Mouse (Mus musculus): ENCODE measurements at regions not wholly inside any gene's neighbourhood (a gene's known extent, or its start where the extent isn't known, plus 50 kb on each side); places are given as distances from the start of the nearest gene placed in this dataset.
A peak's percentile ranks its signal among the peaks of the same experiment; 100 is the strongest.

- 0 out of 2 replicates have a peak, but pooled peaks have one; percentile 53 for ATAC-seq (ENCODE audit: low FRiP score, low TSS enrichment)
- Histone ChIP-seq H3K4me1 (ENCODE audit: control insufficient read depth, insufficient read depth, low read length) (peaks cover 19% of the 10 kb centered on the region), H3K4me2 (ENCODE audit: low read length) (no peak overlapping the region), H3K27me3 (ENCODE audit: control insufficient read depth, insufficient read depth, low read length) (no peaks in the 10 kb centered on the region), H3K4me3 (replicated peaks; ENCODE audit: low read depth, low read length) (no peak overlapping the region), H3K36me3 (ENCODE audit: control insufficient read depth, insufficient read depth, low read length) (no peaks in the 10 kb centered on the region), H3K9ac (replicated peaks; ENCODE audit: low read length) (no peak overlapping the region), H3K27ac (replicated peaks; ENCODE audit: low read depth, low read length) (no peak overlapping the region), H3K9me3 (ENCODE audit: control insufficient read depth, low read length) (no peaks in the 10 kb centered on the region)
- peak; percentile 85 for DNase-seq
- WGBS = 27% methylated on average over 7 of the region's 7 CpGs
These were observed 126.0 kb downstream of the Zfp326 start for GRCm38 (mm10) chr5:106002330-106002729.

DNA sequence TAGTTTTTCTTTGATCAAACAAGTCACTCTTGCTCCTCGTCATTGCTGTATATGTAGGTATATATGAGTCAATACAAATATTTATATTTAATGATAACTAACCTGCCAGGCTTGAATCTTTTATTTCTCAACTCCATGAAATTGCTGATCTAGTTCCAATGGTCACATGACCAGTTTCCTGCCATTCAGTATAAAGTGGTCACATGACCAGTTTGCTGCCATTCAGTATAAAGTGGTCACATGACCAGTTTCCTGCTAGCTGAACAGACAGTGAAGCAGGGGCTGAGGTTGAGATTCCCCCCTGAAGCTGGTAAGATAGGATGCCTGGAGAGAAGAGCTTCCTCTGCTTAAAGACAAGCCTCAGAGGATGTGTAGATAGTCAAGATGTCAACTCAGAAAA is 117.9 kb downstream of the Zfp326 start:
- H3K27me3 ChIP-seq (ENCODE audit: control insufficient read depth, insufficient read depth, low read length) = no peaks in the 10 kb centered on the region
- no peaks in the 10 kb centered on the region for H3K9me3 ChIP-seq (ENCODE audit: control insufficient read depth, low read length)

DNA sequence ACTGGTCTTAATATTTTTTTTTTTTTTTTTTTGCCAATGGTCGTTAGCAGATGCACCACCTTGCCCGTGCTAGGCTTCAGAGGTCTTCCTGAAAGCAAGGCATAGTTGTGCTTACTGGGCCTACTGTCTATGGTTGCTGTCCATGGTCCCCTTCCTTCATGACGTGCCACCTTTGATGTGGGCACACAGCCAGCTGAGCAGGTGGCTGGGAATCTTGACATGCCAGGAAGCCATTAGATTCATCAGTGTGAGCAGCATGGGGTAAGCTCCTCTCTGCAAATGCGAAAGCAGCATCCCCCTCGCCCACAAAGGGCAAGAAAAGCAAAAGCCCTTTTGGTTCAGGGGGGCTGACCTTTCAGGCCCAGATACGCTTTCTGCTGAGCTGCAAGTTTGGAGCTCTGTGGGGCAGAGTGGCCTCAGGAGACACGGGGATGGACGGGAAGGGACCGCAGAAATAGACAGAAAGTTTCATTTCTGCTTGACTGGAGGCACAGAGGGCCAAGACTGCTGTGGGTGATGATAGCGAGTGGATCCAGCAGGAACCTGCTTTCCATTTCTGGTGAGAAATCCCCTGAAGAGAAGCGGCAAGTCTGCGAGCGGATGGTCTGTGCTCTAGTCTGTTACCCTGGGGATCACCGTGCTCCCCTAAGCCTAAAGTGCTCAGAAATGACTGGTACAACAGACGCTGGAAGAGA is 116.8 kb downstream of the Zfp326 start:
- DNase-seq (no peak), ATAC-seq (ENCODE audit: low FRiP score, low TSS enrichment) (no peak)
- H3K27ac ChIP-seq (replicated peaks; ENCODE audit: low read depth, low read length) = no peak overlapping the region
- H3K27me3 ChIP-seq (ENCODE audit: control insufficient read depth, insufficient read depth, low read length) = no peaks in the 10 kb centered on the region
- WGBS = 69% methylated on average over 15 of the region's 15 CpGs
- H3K9ac ChIP-seq (replicated peaks; ENCODE audit: low read length) = no peak overlapping the region
- H3K4me3 ChIP-seq (replicated peaks; ENCODE audit: low read depth, low read length) = no peak overlapping the region
- H3K36me3 ChIP-seq (ENCODE audit: control insufficient read depth, insufficient read depth, low read length) = no peaks in the 10 kb centered on the region
- no peaks in the 10 kb centered on the region for H3K9me3 ChIP-seq (ENCODE audit: control insufficient read depth, low read length)
- H3K4me2 ChIP-seq (ENCODE audit: low read length) = no peak overlapping the region
- H3K4me1 ChIP-seq (ENCODE audit: control insufficient read depth, insufficient read depth, low read length) = no peaks in the 10 kb centered on the region

More for the DNA sequence above, 117.9 kb downstream of the Zfp326 start:
- no peaks in the 10 kb centered on the region for H3K36me3 ChIP-seq (ENCODE audit: control insufficient read depth, insufficient read depth, low read length)
- no peaks in the 10 kb centered on the region for H3K4me1 ChIP-seq (ENCODE audit: control insufficient read depth, insufficient read depth, low read length)
- ATAC-seq (ENCODE audit: low FRiP score, low TSS enrichment) (no peak), DNase-seq (no peak)
- H3K4me3 ChIP-seq (replicated peaks; ENCODE audit: low read depth, low read length) = no peak overlapping the region
- H3K4me2 ChIP-seq (ENCODE audit: low read length) = no peak overlapping the region
- WGBS = 93% methylated on average over 1 of the region's 1 CpGs
- H3K9ac ChIP-seq (replicated peaks; ENCODE audit: low read length) = no peak overlapping the region
- no peak overlapping the region for H3K27ac ChIP-seq (replicated peaks; ENCODE audit: low read depth, low read length)

DNA sequence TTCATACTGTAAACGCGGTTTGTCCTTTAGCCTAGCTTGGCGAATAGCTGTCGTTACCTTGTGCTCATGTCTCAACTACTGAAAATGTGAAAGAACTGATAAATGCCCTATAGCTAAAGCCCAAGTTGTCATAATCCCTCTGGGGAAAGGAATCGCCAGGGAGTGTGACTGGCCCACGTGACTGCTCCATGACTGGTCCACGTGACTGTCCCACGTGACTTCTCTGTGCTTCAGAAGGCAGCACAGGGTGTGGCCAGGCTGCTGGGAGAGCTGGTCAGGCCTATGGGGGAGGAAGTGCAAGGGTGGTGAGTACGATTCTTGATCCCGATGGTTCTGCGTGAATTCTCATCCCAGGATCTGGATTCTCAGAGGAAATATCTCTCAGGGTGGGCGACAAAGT is 114.4 kb downstream of the Zfp326 start:
- H3K4me2 ChIP-seq (ENCODE audit: low read length) = no peak overlapping the region
- no peaks in the 10 kb centered on the region for H3K4me1 ChIP-seq (ENCODE audit: control insufficient read depth, insufficient read depth, low read length)
- H3K36me3 ChIP-seq (ENCODE audit: control insufficient read depth, insufficient read depth, low read length) = no peaks in the 10 kb centered on the region
- 89% methylated on average over 12 of the region's 12 CpGs for WGBS
- H3K27ac ChIP-seq (replicated peaks; ENCODE audit: low read depth, low read length) = no peak overlapping the region
- no peaks in the 10 kb centered on the region for H3K9me3 ChIP-seq (ENCODE audit: control insufficient read depth, low read length)
- DNase-seq (no peak), ATAC-seq (ENCODE audit: low FRiP score, low TSS enrichment) (no peak)
- H3K27me3 ChIP-seq (ENCODE audit: control insufficient read depth, insufficient read depth, low read length) = no peaks in the 10 kb centered on the region
- no peak overlapping the region for H3K9ac ChIP-seq (replicated peaks; ENCODE audit: low read length)
- no peak overlapping the region for H3K4me3 ChIP-seq (replicated peaks; ENCODE audit: low read depth, low read length)

DNA sequence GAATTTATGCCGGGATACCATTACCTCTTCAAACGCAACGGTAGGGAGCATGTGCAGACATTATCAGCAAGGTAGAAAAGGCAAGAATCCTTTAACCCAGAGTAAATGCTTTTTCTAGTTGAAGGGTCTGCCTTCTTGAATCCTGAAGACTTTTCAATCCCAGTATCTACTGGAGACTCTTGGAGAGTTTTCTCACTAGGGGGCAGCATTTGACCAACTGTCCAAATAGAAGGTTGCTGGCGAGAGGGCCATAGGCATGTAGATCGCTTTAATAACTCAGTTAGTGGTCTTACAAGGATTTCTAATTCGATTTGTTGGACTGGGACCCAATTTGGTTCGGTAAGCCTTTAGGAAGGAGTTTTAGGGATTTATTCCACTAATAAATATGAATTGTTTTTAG is 110.0 kb downstream of the Zfp326 start:
- Histone ChIP-seq H3K9ac (replicated peaks; ENCODE audit: low read length) (no peak overlapping the region), H3K36me3 (ENCODE audit: control insufficient read depth, insufficient read depth, low read length) (no peaks in the 10 kb centered on the region), H3K27me3 (ENCODE audit: control insufficient read depth, insufficient read depth, low read length) (no peaks in the 10 kb centered on the region), H3K9me3 (ENCODE audit: control insufficient read depth, low read length) (no peaks in the 10 kb centered on the region), H3K4me3 (replicated peaks; ENCODE audit: low read depth, low read length) (no peak overlapping the region), H3K4me1 (ENCODE audit: control insufficient read depth, insufficient read depth, low read length) (no peaks in the 10 kb centered on the region), H3K27ac (replicated peaks; ENCODE audit: low read depth, low read length) (no peak overlapping the region), H3K4me2 (ENCODE audit: low read length) (no peak overlapping the region)
- ATAC-seq (ENCODE audit: low FRiP score, low TSS enrichment) (no peak), DNase-seq (peak; percentile 93)
- 31% methylated on average over 7 of the region's 7 CpGs for WGBS

- ATAC-seq (ENCODE audit: low FRiP score, low TSS enrichment) = no peak
- Histone ChIP-seq H3K9ac (replicated peaks; ENCODE audit: low read length) (no peak overlapping the region), H3K4me3 (replicated peaks; ENCODE audit: low read depth, low read length) (no peak overlapping the region), H3K36me3 (ENCODE audit: control insufficient read depth, insufficient read depth, low read length) (no peaks in the 10 kb centered on the region), H3K4me2 (ENCODE audit: low read length) (no peak overlapping the region), H3K9me3 (ENCODE audit: control insufficient read depth, low read length) (no peaks in the 10 kb centered on the region), H3K27me3 (ENCODE audit: control insufficient read depth, insufficient read depth, low read length) (no peaks in the 10 kb centered on the region), H3K27ac (replicated peaks; ENCODE audit: low read depth, low read length) (no peak overlapping the region), H3K4me1 (ENCODE audit: control insufficient read depth, insufficient read depth, low read length) (0 out of 2 replicates have a peak, but pooled peaks cover 2% of the 10 kb centered on the region)
- DNase-seq = no peak
- 76% methylated on average over 5 of the region's 5 CpGs for WGBS
These were observed 106.8 kb downstream of the Zfp326 start for GRCm38 (mm10) chr5:105983131-105983530.

DNA sequence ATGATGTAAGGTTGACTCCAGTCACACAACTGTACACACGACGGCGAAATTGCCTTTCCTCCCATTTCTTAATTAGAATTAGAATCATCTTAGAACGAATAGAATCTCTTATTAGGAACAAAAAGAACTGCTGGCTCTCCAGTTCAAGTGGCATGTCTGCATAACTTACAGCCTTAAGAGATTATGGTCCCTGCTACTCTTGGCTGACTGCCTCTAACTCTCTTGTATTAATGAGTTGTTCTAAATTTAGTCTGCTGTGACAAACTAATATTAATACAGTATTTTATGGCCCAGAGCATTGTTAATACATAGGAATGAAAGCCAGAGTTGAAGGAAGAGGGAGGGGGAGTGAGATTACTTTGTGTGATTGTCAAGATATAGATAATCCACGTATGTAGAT is 100.4 kb downstream of the Zfp326 start:
- Histone ChIP-seq H3K4me3 (replicated peaks; ENCODE audit: low read depth, low read length) (no peak overlapping the region), H3K4me2 (ENCODE audit: low read length) (no peak overlapping the region), H3K9me3 (ENCODE audit: control insufficient read depth, low read length) (no peaks in the 10 kb centered on the region), H3K4me1 (ENCODE audit: control insufficient read depth, insufficient read depth, low read length) (peaks cover 25% of the 10 kb centered on the region), H3K27me3 (ENCODE audit: control insufficient read depth, insufficient read depth, low read length) (no peaks in the 10 kb centered on the region), H3K27ac (replicated peaks; ENCODE audit: low read depth, low read length) (0 out of 2 replicates have a peak overlapping the region, but pooled peaks have one; percentile 38), H3K9ac (replicated peaks; ENCODE audit: low read length) (no peak overlapping the region), H3K36me3 (ENCODE audit: control insufficient read depth, insufficient read depth, low read length) (no peaks in the 10 kb centered on the region)
- ATAC-seq (ENCODE audit: low FRiP score, low TSS enrichment) (no peak), DNase-seq (peak; percentile 17)
- 63% methylated on average over 5 of the region's 5 CpGs for WGBS

GRCm38 (mm10) chr5:105976076-105976475 is 99.7 kb downstream of the Zfp326 start:
- Histone ChIP-seq H3K27me3 (ENCODE audit: control insufficient read depth, insufficient read depth, low read length) (no peaks in the 10 kb centered on the region), H3K27ac (replicated peaks; ENCODE audit: low read depth, low read length) (peak overlapping the region; percentile 64; the same call in 1 of the 2 replicates), H3K4me3 (replicated peaks; ENCODE audit: low read depth, low read length) (no peak overlapping the region), H3K4me1 (ENCODE audit: control insufficient read depth, insufficient read depth, low read length) (peaks cover 25% of the 10 kb centered on the region), H3K9me3 (ENCODE audit: control insufficient read depth, low read length) (no peaks in the 10 kb centered on the region), H3K9ac (replicated peaks; ENCODE audit: low read length) (no peak overlapping the region), H3K4me2 (ENCODE audit: low read length) (peak overlapping the region; percentile 50), H3K36me3 (ENCODE audit: control insufficient read depth, insufficient read depth, low read length) (no peaks in the 10 kb centered on the region)
- ATAC-seq (ENCODE audit: low FRiP score, low TSS enrichment) = no peak
- DNase-seq = peak; percentile 59
- WGBS = 26% methylated on average over 5 of the region's 5 CpGs
